Mouse (Mus musculus): Measurements from ENCODE around the gene Acads. TPM values are rescaled to one million over a fixed set of nuclear protein-coding genes. Genes with fewer than 3 reads are reported as not detected.

Gene Acads
- 20.8 TPM for polyA plus RNA-seq (2017; shearing (Covaris generic))

DNA sequence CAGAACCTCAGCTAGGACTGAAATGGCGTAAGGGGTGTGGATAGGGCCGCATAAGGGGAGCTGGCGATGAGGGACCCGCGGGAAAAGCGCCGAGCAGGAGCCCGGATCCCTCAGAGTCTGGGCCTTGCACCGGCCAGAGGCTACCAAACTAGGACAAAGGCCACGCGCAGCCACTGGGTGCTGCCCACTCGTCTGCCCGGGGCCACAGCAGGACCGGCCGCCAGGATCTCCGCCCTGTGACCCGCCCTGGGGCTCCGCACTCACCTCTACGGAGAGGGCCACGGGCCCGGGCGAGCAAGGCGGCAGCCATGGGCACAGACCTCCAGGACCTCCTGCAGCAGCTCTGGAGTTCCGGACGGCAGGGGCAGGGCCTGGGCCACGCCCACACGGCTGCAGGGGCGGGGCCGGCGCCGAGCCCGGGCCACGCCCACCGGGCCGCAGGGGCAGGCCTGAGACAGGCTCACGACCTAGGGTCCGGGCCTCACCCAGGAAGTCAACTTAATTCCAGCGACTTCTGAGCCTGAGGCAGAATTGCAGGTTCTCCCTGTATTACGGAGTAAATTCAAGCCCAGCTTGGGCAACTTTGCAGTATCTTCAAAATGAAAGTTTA lies at the start of gene Acads:
Acads (minus strand) TSS at position 386 of the 610 bp plus-strand sequence.

DNA sequence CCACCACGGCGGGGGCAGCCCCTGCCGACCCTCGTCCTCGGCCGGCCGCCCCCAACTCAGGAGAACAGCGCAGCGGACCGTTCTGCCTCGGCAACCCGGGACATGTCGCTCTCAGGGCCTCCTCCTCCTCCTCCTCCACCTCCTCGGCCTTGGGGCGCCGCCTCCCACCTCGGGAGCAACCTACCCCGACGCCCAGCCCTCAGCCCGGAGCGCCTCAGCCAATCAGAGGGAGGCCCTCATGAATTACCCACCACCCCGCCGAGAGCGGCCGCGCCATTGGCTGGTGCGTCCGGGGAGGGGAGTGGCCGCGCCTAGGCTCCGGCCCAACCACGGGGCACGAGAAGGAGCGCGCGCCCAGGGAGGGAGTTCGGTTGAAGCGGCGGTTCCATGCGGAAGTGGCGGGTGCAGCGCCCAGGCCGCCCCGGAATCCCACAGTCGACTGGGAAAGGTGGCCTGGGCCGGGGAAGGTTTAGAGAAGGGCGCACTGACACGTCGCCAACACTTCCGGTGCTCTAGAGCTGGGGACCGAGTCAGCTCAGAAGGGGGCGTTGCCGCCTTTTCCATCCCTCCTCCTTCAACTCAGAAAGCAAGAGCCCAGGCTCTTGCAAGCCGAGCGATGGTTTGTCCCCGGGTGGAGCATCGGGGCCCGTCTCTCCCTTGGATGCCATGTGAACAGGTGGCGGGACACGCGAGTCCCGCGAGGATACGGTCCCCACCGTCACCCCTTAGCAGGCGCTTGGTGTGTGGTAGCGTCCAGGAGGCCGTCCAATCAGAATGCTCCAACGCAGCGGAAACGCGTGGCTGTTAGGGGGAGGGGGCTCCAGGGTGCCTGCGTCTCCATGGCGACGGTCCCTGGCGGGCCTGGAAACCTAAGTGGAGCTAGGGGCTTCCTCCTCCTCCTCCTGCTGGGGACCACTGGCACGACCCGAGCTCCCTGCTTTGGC lies 39.2 kb upstream of the Acads start, which contains the start of gene Mlec:
Mlec (minus strand) TSS at position 140 of the 944 bp plus-strand sequence.

DNA sequence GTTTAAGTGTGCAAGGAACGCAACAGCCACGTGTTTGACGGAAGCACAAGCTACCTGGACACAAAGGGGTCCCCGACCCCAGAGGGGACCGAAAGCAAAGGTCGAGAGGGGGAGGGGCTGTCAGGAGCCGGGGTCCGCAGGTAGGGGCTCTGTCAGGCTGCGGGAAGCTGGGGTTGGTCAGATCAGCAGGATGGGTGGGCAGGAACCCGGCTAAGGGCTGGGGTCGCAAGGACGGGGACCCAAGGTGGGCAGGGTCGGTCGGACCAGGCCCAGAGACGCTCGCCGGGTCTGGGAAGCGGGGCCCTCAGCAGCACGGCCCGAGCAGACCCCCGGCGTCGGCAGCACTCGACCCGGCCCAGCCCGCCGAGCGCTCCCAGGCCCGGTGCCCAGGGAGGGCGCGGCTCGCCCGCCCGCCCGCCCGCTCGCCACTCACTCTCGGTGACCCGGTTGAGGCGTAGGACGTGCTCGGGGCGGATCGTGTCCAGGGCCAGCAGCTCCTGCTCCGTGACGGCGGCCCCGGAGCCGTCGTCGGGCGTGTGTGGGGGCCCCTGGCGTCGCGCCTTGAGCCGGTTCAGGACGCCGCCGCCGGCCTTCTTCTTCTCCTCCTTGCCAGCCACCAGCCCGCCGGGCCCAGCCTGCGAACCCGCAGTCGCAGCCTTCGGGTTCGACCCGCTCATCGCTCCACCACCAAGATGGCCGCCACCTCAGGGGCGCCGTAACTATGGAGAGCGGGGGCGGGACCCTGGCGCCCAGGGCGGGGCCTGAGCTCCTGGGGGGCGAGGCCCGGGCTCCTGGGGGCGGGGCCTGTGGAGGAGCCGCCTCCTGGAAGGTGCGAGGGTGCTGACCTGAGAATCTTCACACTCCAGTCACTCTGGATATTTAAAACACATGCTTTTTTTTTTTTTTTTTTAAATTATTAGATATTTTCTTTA lies 15.4 kb upstream of the Acads start, which contains the start of gene Unc119b:
Unc119b (minus strand) TSS at position 742 of the 932 bp plus-strand sequence.

DNA sequence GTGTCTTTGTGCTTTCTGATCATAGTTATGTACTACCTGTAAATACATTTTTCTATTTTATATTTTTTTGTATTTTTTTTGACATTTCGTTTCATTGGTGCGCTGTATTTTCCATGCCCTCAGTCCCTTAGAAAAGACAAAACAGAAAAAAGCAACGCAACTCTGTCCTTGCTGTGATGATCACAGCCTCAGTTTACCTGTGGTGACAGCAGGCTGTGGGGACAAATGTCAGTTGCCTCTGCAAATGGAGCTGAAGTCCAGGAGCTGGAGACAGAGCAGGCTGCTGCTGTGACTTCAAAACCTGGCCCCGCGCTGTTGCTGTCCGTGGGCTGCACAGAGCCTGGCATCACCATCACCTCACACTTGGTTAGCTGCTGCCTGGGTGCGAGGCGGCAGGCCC lies 21.0 kb downstream of the Acads start, which contains the start of gene Gm10401:
Gm10401 (minus strand) TSS at position 101 of the 400 bp plus-strand sequence.

Other genes starting within 250 kb of the Acads start
- 9.0 TPM for gene Oasl2, start 222.4 kb downstream of the Acads start, polyA plus RNA-seq (2017; shearing (Covaris generic))
- gene Oasl1, start 196.1 kb downstream of the Acads start, polyA plus RNA-seq (2017; shearing (Covaris generic)) = 5.1 TPM
- gene 2210016L21Rik, start 177.2 kb downstream of the Acads start, polyA plus RNA-seq (2017; shearing (Covaris generic)) = 34.7 TPM
- 0.15 TPM for gene Hnf1a, start 148.3 kb downstream of the Acads start, polyA plus RNA-seq (2017; shearing (Covaris generic))
- 64.1 TPM for gene Sppl3, start 108.2 kb downstream of the Acads start, polyA plus RNA-seq (2017; shearing (Covaris generic))
- gene Gm10401, start 21.1 kb downstream of the Acads start, polyA plus RNA-seq (2017; shearing (Covaris generic)) = not detected
- gene Unc119b, start 15.6 kb upstream of the Acads start, polyA plus RNA-seq (2017; shearing (Covaris generic)) = 38.8 TPM
- gene Mlec, start 38.8 kb upstream of the Acads start, polyA plus RNA-seq (2017; shearing (Covaris generic)) = 101 TPM
- gene Cabp1, start 75.0 kb upstream of the Acads start, polyA plus RNA-seq (2017; shearing (Covaris generic)) = not detected
- 216 TPM for gene Pop5, start 116.5 kb upstream of the Acads start, polyA plus RNA-seq (2017; shearing (Covaris generic))
- 168 TPM for gene Rnf10, start 153.6 kb upstream of the Acads start, polyA plus RNA-seq (2017; shearing (Covaris generic))
- gene Coq5, start 160.3 kb upstream of the Acads start, polyA plus RNA-seq (2017; shearing (Covaris generic)) = 44.7 TPM
- 316 TPM for gene Dynll1, start 181.7 kb upstream of the Acads start, polyA plus RNA-seq (2017; shearing (Covaris generic))
- 72.7 TPM for gene Srsf9, start 207.8 kb upstream of the Acads start, polyA plus RNA-seq (2017; shearing (Covaris generic))
- gene Gatc, start 221.8 kb upstream of the Acads start, polyA plus RNA-seq (2017; shearing (Covaris generic)) = 9.4 TPM
- 33.6 TPM for gene Triap1, start 221.9 kb upstream of the Acads start, polyA plus RNA-seq (2017; shearing (Covaris generic))
- gene Cox6a1, start 229.6 kb upstream of the Acads start, polyA plus RNA-seq (2017; shearing (Covaris generic)) = 471 TPM